Mouse (Mus musculus) liver, postnatal 0 days (tissue): ENCODE results near the gene Pclaf. TPM values are rescaled to one million over a fixed set of nuclear protein-coding genes. Genes with fewer than 3 reads are reported as not detected.
A peak's percentile ranks its signal among the peaks of the same experiment; 100 is the strongest.

Experiments
- ATAC-seq: fragments of 200-750 bp; cut with Nextera tagmentation; 2 replicates; pipeline ENCODE4 v1.8.0; 2017; ENCODE audit warnings: mild to moderate bottlenecking, moderate library complexity
- DNase-seq: peaks from one replicate; pipeline ENCODE4 v3.0.0-alpha.2; 2016
- H3K27ac ChIP-seq: fragments of 300-500 bp; sonication (generic); 2 replicates; pipeline ENCODE4 v1.5.1; 2014; ENCODE audit warnings: antibody characterized with exemption, moderate library complexity, mild to moderate bottlenecking, low read depth
- H3K27me3 ChIP-seq: fragments of 300-500 bp; sonication (generic); 2 replicates; pipeline ENCODE4 v1.6.1; 2014; ENCODE audit warnings: low read length, control low read depth, mixed read lengths; ENCODE audit not compliant: insufficient read depth
- H3K36me3 ChIP-seq: fragments of 300-500 bp; sonication (generic); replicated peaks from 2 replicates; pipeline ENCODE4 v1.6.1; 2014; ENCODE audit warnings: mild to moderate bottlenecking, control low read depth, low read length, moderate library complexity, mixed read lengths; ENCODE audit not compliant: insufficient read depth
- H3K4me1 ChIP-seq: fragments of 300-500 bp; sonication (generic); 2 replicates; pipeline ENCODE4 v1.6.1; 2014; ENCODE audit warnings: antibody characterized with exemption, mild to moderate bottlenecking, control low read depth; ENCODE audit not compliant: insufficient read depth
- H3K4me2 ChIP-seq: fragments of 300-500 bp; sonication (generic); 2 replicates; pipeline ENCODE4 v1.6.1; 2014; ENCODE audit warnings: low read depth, mild to moderate bottlenecking, low read length, moderate library complexity, mixed read lengths
- H3K4me3 ChIP-seq: fragments of 300-500 bp; sonication (generic); 2 replicates; pipeline ENCODE4 v1.5.1; 2014; ENCODE audit warnings: low read depth, low read length
- H3K9ac ChIP-seq: fragments of 300-500 bp; sonication (generic); replicated peaks from 2 replicates; pipeline ENCODE4 v1.6.1; 2014; ENCODE audit warnings: mild to moderate bottlenecking, moderate library complexity
- H3K9me3 ChIP-seq: fragments of 300-500 bp; sonication (generic); 2 replicates; pipeline ENCODE4 v1.6.1; 2016; ENCODE audit warnings: mild to moderate bottlenecking, control low read depth, low read length, mixed read lengths
- CTCF ChIP-seq: sonication (generic); IDR thresholded peaks from 2 replicates; pipeline ENCODE4 v1.5.1; 2016; ENCODE audit warnings: antibody characterized with exemption, low read depth
- EP300 ChIP-seq: IDR thresholded peaks from 2 replicates; pipeline ENCODE4 v1.6.1; 2016; ENCODE audit warnings: antibody characterized with exemption, low read depth, mild to moderate bottlenecking
- WGBS: fragments of 180-500 bp; shearing (Covaris S2); extraction: QIAGEN DNeasy Blood & Tissue Kit; methylation state at CpG from one replicate; pipeline ENCODE4 v1.1.7; 2014; ENCODE audit not compliant: insufficient replicate concordance; 5-methylcytosine and 5-hydroxymethylcytosine counted together
- polyA plus RNA-seq: library from polyadenylated mRNA; unstranded; fragments of >200 nt; fragmentation: Nextera tagmentation; extraction: Ambion mirVana; gene quantifications from 2 replicates; pipeline ENCODE4 v1.2.1, GENCODE M21; 2015

The Pclaf gene
- polyA plus RNA-seq, result 55.8 and 61.7 TPM in 2 replicates

DNA sequence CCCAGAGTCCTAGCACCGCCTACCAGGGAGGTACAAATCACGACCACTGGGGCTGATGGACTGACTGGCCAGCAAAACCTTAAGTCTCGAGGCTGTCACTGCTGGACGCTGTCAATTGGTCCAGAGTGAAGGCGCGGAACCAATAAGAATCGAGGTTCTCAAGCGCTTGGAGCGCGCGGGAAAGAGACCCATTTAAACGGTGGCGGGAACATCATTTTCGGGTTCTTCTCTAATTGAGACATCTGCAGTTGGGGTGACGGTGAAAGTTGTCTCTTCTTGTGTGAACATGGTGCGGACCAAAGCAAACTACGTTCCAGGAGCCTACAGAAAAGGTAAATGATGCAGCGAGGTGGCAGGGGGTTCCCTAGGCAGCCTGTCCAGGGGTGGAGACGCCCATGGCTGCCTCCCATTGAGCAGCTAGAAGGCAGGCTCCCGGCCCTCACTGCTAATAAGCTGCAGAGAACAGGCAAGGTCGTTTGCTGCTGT, at the start of gene Pclaf:
Gene Pclaf (plus strand): TSS at position 95 of the 486 bp plus-strand sequence.
- peak within 1 kb of the TSS; percentile 73 for H3K9ac ChIP-seq
- H3K27me3 ChIP-seq, result no peaks in the 10 kb centered on the region
- H3K4me3 ChIP-seq, result peak within 1 kb of the TSS; percentile 65
- ATAC-seq (peak; percentile 95), DNase-seq (peak; percentile 80)
- peak within 1 kb of the TSS; percentile 31; the same call in 1 of the 2 replicates for H3K27ac ChIP-seq
- peak within 1 kb of the TSS; percentile 78 for H3K4me2 ChIP-seq
- peaks cover 11% of the 10 kb centered on the region for H3K36me3 ChIP-seq
- peaks cover 6% of the 10 kb centered on the region for H3K4me1 ChIP-seq
- H3K9me3 ChIP-seq, result no peaks in the 10 kb centered on the region
- TF ChIP-seq CTCF, result no peak
- TF ChIP-seq EP300, result no peak
- WGBS, result under 1% methylated on average over 21 of the region's 21 CpGs

DNA sequence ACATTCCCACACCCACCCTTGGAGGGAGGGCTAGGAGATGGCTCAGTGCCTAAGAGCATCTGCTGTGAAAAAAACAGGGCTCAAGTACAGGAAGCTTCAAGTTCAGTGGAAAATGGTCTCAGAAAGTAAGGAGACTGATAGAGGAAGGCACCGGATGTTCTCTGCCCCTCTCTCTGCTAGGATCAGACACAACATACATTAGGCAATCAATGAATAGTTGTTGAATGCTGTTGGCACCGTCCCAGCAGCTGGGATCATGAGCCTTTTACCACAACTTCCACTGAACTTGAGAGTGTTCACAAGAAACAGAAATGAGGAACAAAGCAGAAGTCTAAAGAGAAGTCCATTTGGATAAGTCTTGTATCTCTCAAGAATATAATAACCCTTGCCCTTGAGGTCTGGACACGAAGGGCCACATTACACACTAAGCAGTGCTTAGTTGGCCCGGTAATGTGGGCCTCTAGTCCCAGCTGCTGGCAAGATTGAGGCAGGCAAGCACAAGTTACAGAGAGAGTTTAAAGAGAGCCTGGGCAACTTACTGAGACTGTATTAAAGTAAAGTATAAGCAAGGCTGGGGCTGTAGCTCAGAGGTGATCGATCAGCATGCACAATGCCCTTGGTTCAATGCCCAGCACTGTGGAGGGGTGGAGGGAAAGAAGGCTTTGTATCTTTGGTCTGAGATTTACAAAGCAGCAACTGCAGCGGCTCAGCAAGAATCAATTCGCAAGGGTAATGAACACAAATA, 45.4 kb upstream of the Pclaf start:
- Histone ChIP-seq H3K27me3 (no peaks in the 10 kb centered on the region), H3K4me2 (no peak overlapping the region), H3K4me3 (no peak overlapping the region), H3K27ac (peak overlapping the region; percentile 69), H3K9me3 (no peaks in the 10 kb centered on the region), H3K9ac (no peak overlapping the region), H3K4me1 (peaks cover 12% of the 10 kb centered on the region), H3K36me3 (0 out of 2 replicates have a peak, but pooled peaks cover 12% of the 10 kb centered on the region)
- DNase-seq (peak; percentile 67), ATAC-seq (peak; percentile 27; the same call in 1 of the 2 replicates)
- 53% methylated on average over 7 of the region's 7 CpGs for WGBS
- no peak for TF ChIP-seq CTCF
- no peak for TF ChIP-seq EP300

- H3K9ac ChIP-seq, result no peak overlapping the region
- H3K27ac ChIP-seq, result no peak overlapping the region
- H3K9me3 ChIP-seq, result no peaks in the 10 kb centered on the region
- peaks cover 12% of the 10 kb centered on the region for H3K4me1 ChIP-seq
- DNase-seq, result no peak
- H3K4me3 ChIP-seq, result no peak overlapping the region
- no peaks in the 10 kb centered on the region for H3K27me3 ChIP-seq
- TF ChIP-seq CTCF, result no peak
- no peak for TF ChIP-seq EP300
- H3K36me3 ChIP-seq, result peaks cover 14% of the 10 kb centered on the region; the same call in 1 of the 2 replicates
- no peak overlapping the region for H3K4me2 ChIP-seq
- ATAC-seq, result no peak
Measured at GRCm38 (mm10) chr9:65848154-65848553, 41.9 kb upstream of the Pclaf start.

- Histone ChIP-seq H3K9me3 (no peaks in the 10 kb centered on the region), H3K4me3 (no peak overlapping the region), H3K4me1 (peaks cover under 1% of the 10 kb centered on the region), H3K9ac (no peak overlapping the region), H3K27ac (no peak overlapping the region), H3K4me2 (no peak overlapping the region), H3K36me3 (peaks cover 19% of the 10 kb centered on the region), H3K27me3 (no peaks in the 10 kb centered on the region)
- ATAC-seq, result no peak
- 31% methylated on average over 1 of the region's 1 CpGs for WGBS
- no peak for DNase-seq
- TF ChIP-seq EP300, result no peak
- peak; percentile 30 for TF ChIP-seq CTCF
Measured at GRCm38 (mm10) chr9:65850203-65850602, 39.8 kb upstream of the Pclaf start.

DNA sequence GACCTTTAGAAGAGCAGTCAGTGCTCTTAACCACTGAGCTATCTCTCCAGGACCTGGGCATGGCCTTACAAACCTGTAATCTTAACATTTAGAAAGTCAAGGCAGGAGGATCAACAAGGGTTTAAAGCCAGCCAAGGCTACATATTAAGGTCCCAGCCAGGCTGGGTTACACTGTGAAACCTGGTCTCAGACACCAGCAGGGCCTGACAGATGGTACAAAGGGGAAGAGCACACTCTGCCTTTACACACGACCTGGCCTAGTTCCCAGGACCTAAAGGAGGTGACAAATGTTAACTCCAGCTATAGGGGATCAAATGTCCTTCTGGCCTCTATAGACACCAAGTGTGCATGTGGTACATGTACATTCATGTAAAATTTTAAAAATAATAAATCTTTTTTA, 30.4 kb upstream of the Pclaf start:
- no peak overlapping the region for H3K9ac ChIP-seq
- TF ChIP-seq CTCF (no peak), EP300 (no peak)

GRCm38 (mm10) chr9:65884564-65885315, 5.3 kb upstream of the Pclaf start:
- Histone ChIP-seq H3K4me1 (0 out of 2 replicates have a peak, but pooled peaks cover 5% of the 10 kb centered on the region), H3K36me3 (peaks cover 4% of the 10 kb centered on the region; the same call in 1 of the 2 replicates), H3K4me3 (peak overlapping the region; percentile 95), H3K4me2 (peak overlapping the region; percentile 83), H3K27me3 (no peaks in the 10 kb centered on the region), H3K9me3 (no peaks in the 10 kb centered on the region), H3K9ac (peak overlapping the region; percentile 94), H3K27ac (peak overlapping the region; percentile 91)
- peak; percentile 99 for ATAC-seq
- under 1% methylated on average over 37 of the region's 37 CpGs for WGBS
- no peak for TF ChIP-seq EP300
- peak; percentile 28; the same call in 1 of the 2 replicates for TF ChIP-seq CTCF
- peak; percentile 92 for DNase-seq

More for the DNA sequence above, 30.4 kb upstream of the Pclaf start:
- H3K9me3 ChIP-seq, result no peaks in the 10 kb centered on the region
- H3K4me2 ChIP-seq, result no peak overlapping the region
- DNase-seq (no peak), ATAC-seq (no peak)
- H3K36me3 ChIP-seq, result peaks cover 30% of the 10 kb centered on the region
- no peak overlapping the region for H3K27ac ChIP-seq
- no peak overlapping the region for H3K4me3 ChIP-seq
- H3K4me1 ChIP-seq, result no peaks in the 10 kb centered on the region
- H3K27me3 ChIP-seq, result no peaks in the 10 kb centered on the region
- WGBS, result 59% methylated on average over 1 of the region's 1 CpGs
